9 mouse cellular contexts compared by ENCODE assay signal in the genomic region with DNA sequence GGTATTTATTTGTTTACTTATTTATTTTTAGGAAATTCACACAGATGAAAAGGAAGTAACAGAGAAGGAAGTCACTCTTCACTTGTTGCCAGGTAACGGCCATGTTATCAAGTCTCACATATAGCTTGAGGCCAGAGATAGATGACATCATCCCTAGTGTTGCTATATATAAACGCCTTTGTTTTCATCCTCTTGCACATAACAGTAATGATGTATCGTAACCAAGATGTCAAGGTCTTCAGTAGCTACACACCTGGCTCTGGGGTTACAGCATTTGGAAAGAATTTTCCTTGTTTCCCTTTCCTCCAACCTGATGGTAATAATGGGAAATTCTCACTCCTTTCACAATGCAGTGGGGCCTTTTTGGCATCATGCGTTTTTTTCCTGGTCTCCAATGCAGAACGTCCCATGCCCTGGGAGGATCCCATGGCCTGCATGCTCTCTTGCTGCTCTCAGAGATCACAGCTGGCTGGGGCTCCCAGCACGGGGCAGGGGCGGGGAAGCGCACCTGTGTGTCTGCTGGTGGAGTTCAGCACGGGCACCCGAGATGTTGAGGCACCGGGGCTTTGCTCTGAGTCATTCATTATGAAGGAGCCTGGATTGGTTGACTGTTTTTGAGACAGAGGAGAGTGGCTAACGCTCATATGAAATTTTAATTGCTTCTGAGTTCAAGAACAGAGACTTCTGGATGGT. TPM values are rescaled to one million over a fixed set of nuclear protein-coding genes. Genes with fewer than 3 reads are reported as not detected.
DNase-seq lines count a peak whose midpoint lies in the region; ATAC-seq and TF ChIP-seq lines count a peak whose summit lies in the region.
"Had no signal": no experiment of that assay in that cellular context is flagged by ENCODE, and none has a peak within 500 bp of the region (broad histone marks: within the 10 kb centered on the region; RNA-seq: fewer than 3 reads in every experiment).

No protein-coding gene starts in this region.

- H3K9ac ChIP-seq in heart, embryonic 12.5 days, result no peak overlapping the region
- H3K9ac ChIP-seq in heart, postnatal 0 days (replicated peaks; ENCODE audit: low read depth, low read length), result no peak overlapping the region
- H3K9ac ChIP-seq in midbrain, postnatal 0 days (replicated peaks; ENCODE audit: low read length, poor library complexity, severe bottlenecking), result no peak overlapping the region
- H3K9ac ChIP-seq: embryonic facial prominence, embryonic 12.5 days had no signal

- H3K27ac ChIP-seq in heart, embryonic 12.5 days (ENCODE audit: poor library complexity, severe bottlenecking), result peak overlapping the region; percentile 76
- H3K27ac ChIP-seq in heart, postnatal 0 days (ENCODE audit: low read depth), result peak overlapping the region; percentile 74
- peak overlapping the region; percentile 65 for H3K27ac ChIP-seq in midbrain, postnatal 0 days (ENCODE audit: low read depth, low read length)
- H3K27ac ChIP-seq: embryonic facial prominence, embryonic 12.5 days had no signal

- no peak overlapping the region for H3K4me2 ChIP-seq in heart, embryonic 12.5 days
- H3K4me2 ChIP-seq in heart, postnatal 0 days (ENCODE audit: low read depth, low read length), result no peak overlapping the region; the same call in 1 of the 2 replicates
- no peak overlapping the region for H3K4me2 ChIP-seq in midbrain, postnatal 0 days (ENCODE audit: low read depth, low read length, poor library complexity, severe bottlenecking)
- H3K4me2 ChIP-seq: embryonic facial prominence, embryonic 12.5 days had no signal

- H3K9me3 ChIP-seq in heart, embryonic 12.5 days (replicated peaks), result no peaks in the 10 kb centered on the region
- H3K9me3 ChIP-seq in heart, postnatal 0 days (replicated peaks; ENCODE audit: control insufficient read depth, low read length), result no peaks in the 10 kb centered on the region
- no peaks in the 10 kb centered on the region for H3K9me3 ChIP-seq in midbrain, postnatal 0 days (ENCODE audit: low read length)
- H3K9me3 ChIP-seq: embryonic facial prominence, embryonic 12.5 days had no signal

- H3K4me3 ChIP-seq in heart, embryonic 12.5 days, result no peak overlapping the region
- H3K4me3 ChIP-seq in heart, postnatal 0 days (ENCODE audit: low read depth, low read length), result no peak overlapping the region
- H3K4me3 ChIP-seq in midbrain, postnatal 0 days (ENCODE audit: low read depth, low read length), result no peak overlapping the region
- H3K4me3 ChIP-seq: embryonic facial prominence, embryonic 12.5 days had no signal

- no peaks in the 10 kb centered on the region for H3K27me3 ChIP-seq in heart, embryonic 12.5 days (replicated peaks)
- H3K27me3 ChIP-seq in heart, postnatal 0 days (ENCODE audit: control insufficient read depth, insufficient read depth, low read length), result no peaks in the 10 kb centered on the region
- H3K27me3 ChIP-seq in midbrain, postnatal 0 days (ENCODE audit: insufficient read depth, low read length), result no peaks in the 10 kb centered on the region
- H3K27me3 ChIP-seq: embryonic facial prominence, embryonic 12.5 days had no signal

- intact Hi-C loops in heart, postnatal 25 days (cut with DNase I), result no loop called here
- intact Hi-C loops in left cerebral cortex, postnatal 14 days (cut with DNase I), result no loop called here

- no peak for DNase-seq in heart, postnatal 25 days (ENCODE audit: low spot score)
- DNase-seq in CD4-positive, CD25-positive, alpha-beta regulatory T cell, adult 2 months (ENCODE audit: low read depth, low spot score), result peak; percentile 91
- peak; percentile 62 for DNase-seq in heart, postnatal 0 days (ENCODE audit: low spot score)
- DNase-seq in midbrain, postnatal 0 days (ENCODE audit: low spot score), result no peak
- no peak for DNase-seq in testis, postnatal 10 days (ENCODE audit: low spot score)
- no peak for DNase-seq in left cerebral cortex, postnatal 14 days (ENCODE audit: low spot score in 2 of 2)
- no peak for DNase-seq in layer of hippocampus, postnatal 25 days (ENCODE audit: extremely low spot score in 1 of 2, low spot score in 1 of 2)

- 44% methylated on average over 12 of the region's 12 CpGs for WGBS in heart, embryonic 12.5 days
- WGBS in heart, postnatal 0 days, result 23% methylated on average over 12 of the region's 12 CpGs
- 60% methylated on average over 12 of the region's 12 CpGs for WGBS in midbrain, postnatal 0 days

- no peak for TF ChIP-seq CTCF in heart, postnatal 0 days (IDR thresholded peaks at IDR 0.05; ENCODE audit: low read depth)
- no peak for TF ChIP-seq CTCF in midbrain, postnatal 0 days (IDR thresholded peaks at IDR 0.05)

- peak; percentile 67; the same call in 1 of the 2 replicates for ATAC-seq in heart, embryonic 12.5 days (ENCODE audit: insufficient number of reproducible peaks, low FRiP score)
- ATAC-seq in heart, postnatal 0 days (ENCODE audit: insufficient read depth, low read depth), result peak; percentile 80
- peak; percentile 81 for ATAC-seq in midbrain, postnatal 0 days (ENCODE audit: low FRiP score)

- H3K36me3 ChIP-seq in heart, embryonic 12.5 days, result peaks cover 28% of the 10 kb centered on the region
- H3K36me3 ChIP-seq in heart, postnatal 0 days (replicated peaks; ENCODE audit: control insufficient read depth, insufficient read depth, low read length), result peaks cover 19% of the 10 kb centered on the region
- peaks cover 15% of the 10 kb centered on the region for H3K36me3 ChIP-seq in midbrain, postnatal 0 days (ENCODE audit: insufficient read depth, low read length)

- peaks cover 62% of the 10 kb centered on the region for H3K4me1 ChIP-seq in heart, embryonic 12.5 days (replicated peaks)
- peaks cover 41% of the 10 kb centered on the region for H3K4me1 ChIP-seq in heart, postnatal 0 days (ENCODE audit: control insufficient read depth, insufficient read depth)
- H3K4me1 ChIP-seq in midbrain, postnatal 0 days (ENCODE audit: insufficient read depth, low read length), result 0 out of 2 replicates have a peak, but pooled peaks cover 2% of the 10 kb centered on the region

- no peak for TF ChIP-seq EP300 in heart, postnatal 0 days (IDR thresholded peaks at IDR 0.05; ENCODE audit: low read depth)

RNA-seq across cellular contexts. Expression of a gene that starts 25.6 kb away (rescaled TPM):
- 16.5 and 16.7 TPM in 2 replicates for polyA plus RNA-seq in heart, embryonic 12.5 days (2016; fragmentation: Nextera tagmentation; extraction: Ambion mirVana)
- total RNA-seq in heart, postnatal 25 days (2021), result 10 to 100 TPM in 1 of 2 experiments, 1 to 10 TPM in 1; 9.6 to 11.3 TPM
- 9.8 and 19.2 TPM in 2 replicates for total RNA-seq in heart, postnatal 0 days (2014; rRNA removed; ENCODE audit: low replicate concordance)
- polyA plus RNA-seq in heart, postnatal 0 days (2015; fragmentation: Nextera tagmentation; extraction: Ambion mirVana), result 4.9 and 5.4 TPM in 2 replicates
- total RNA-seq in midbrain, postnatal 0 days (2014; rRNA removed), result 10.4 and 12.6 TPM in 2 replicates
- 4.5 and 4.8 TPM in 2 replicates for polyA plus RNA-seq in midbrain, postnatal 0 days (2015; fragmentation: Nextera tagmentation; extraction: Ambion mirVana)
- 10 to 100 TPM; 20.4 to 31.3 TPM for total RNA-seq in left cerebral cortex, postnatal 14 days (2021)
- 10 to 100 TPM; 50.9 to 54.8 TPM for total RNA-seq in layer of hippocampus, postnatal 25 days (2021)

Comparison
In these comparisons a context has a peak if more than half of its experiments do, and no peak if none do; other contexts are left out.
1. DNase-seq: peak in CD4-positive, CD25-positive, alpha-beta regulatory T cell, adult 2 months (single experiment) and heart, postnatal 0 days (single experiment); none in heart, postnatal 25 days (single experiment), midbrain, postnatal 0 days (single experiment), testis, postnatal 10 days (single experiment), left cerebral cortex, postnatal 14 days (0 of 2) and layer of hippocampus, postnatal 25 days (0 of 2).
2. Peak in every context shown above with its lines, with median percentiles within 50 percentile points of each other: ATAC-seq and H3K27ac ChIP-seq.